Mouse (Mus musculus): ENCODE results near the gene Ostm1. TPM values are rescaled to one million over a fixed set of nuclear protein-coding genes. Genes with fewer than 3 reads are reported as not detected.

Gene Ostm1
- polyA plus RNA-seq, 1 experiment from 2014 or later: 11.9 TPM

- Histone ChIP-seq H3K9me3 (ENCODE audit: control insufficient read depth, low read depth, low read length) (no peaks in the 10 kb centered on the region), H3K4me1 (ENCODE audit: control insufficient read depth, insufficient read depth, low read length) (no peaks in the 10 kb centered on the region), H3K27ac (ENCODE audit: low read length) (no peak overlapping the region), H3K36me3 (ENCODE audit: control insufficient read depth, insufficient read depth, low read length) (no peaks in the 10 kb centered on the region), H3K9ac (replicated peaks; ENCODE audit: low read depth, low read length) (no peak overlapping the region), H3K4me2 (replicated peaks; ENCODE audit: low read depth, low read length) (no peak overlapping the region), H3K4me3 (ENCODE audit: low read depth, low read length) (no peak overlapping the region), H3K27me3 (ENCODE audit: control insufficient read depth, insufficient read depth, low read length) (peaks cover 80% of the 10 kb centered on the region)
- ATAC-seq (ENCODE audit: insufficient number of reproducible peaks, insufficient read depth, low FRiP score, low read depth): no peak
- 1% methylated on average over 20 of the region's 20 CpGs for WGBS
Measured at GRCm38 (mm10) chr10:42572567-42572966, 11.1 kb upstream of the Ostm1 start.

- WGBS: 3% methylated on average over 15 of the region's 15 CpGs
- Histone ChIP-seq H3K36me3 (ENCODE audit: control insufficient read depth, insufficient read depth, low read length) (no peaks in the 10 kb centered on the region), H3K27ac (ENCODE audit: low read length) (no peak overlapping the region), H3K4me1 (ENCODE audit: control insufficient read depth, insufficient read depth, low read length) (no peaks in the 10 kb centered on the region), H3K27me3 (ENCODE audit: control insufficient read depth, insufficient read depth, low read length) (peaks cover 81% of the 10 kb centered on the region), H3K9me3 (ENCODE audit: control insufficient read depth, low read depth, low read length) (no peaks in the 10 kb centered on the region), H3K4me3 (ENCODE audit: low read depth, low read length) (no peak overlapping the region), H3K4me2 (replicated peaks; ENCODE audit: low read depth, low read length) (no peak overlapping the region), H3K9ac (replicated peaks; ENCODE audit: low read depth, low read length) (no peak overlapping the region)
- no peak for ATAC-seq (ENCODE audit: insufficient number of reproducible peaks, insufficient read depth, low FRiP score, low read depth)
Measured at GRCm38 (mm10) chr10:42572971-42573370, 10.7 kb upstream of the Ostm1 start.

- Histone ChIP-seq H3K27me3 (ENCODE audit: control insufficient read depth, insufficient read depth, low read length) (peaks cover 86% of the 10 kb centered on the region), H3K9ac (replicated peaks; ENCODE audit: low read depth, low read length) (no peak overlapping the region), H3K36me3 (ENCODE audit: control insufficient read depth, insufficient read depth, low read length) (no peaks in the 10 kb centered on the region), H3K27ac (ENCODE audit: low read length) (no peak overlapping the region), H3K9me3 (ENCODE audit: control insufficient read depth, low read depth, low read length) (no peaks in the 10 kb centered on the region), H3K4me3 (ENCODE audit: low read depth, low read length) (no peak overlapping the region), H3K4me2 (replicated peaks; ENCODE audit: low read depth, low read length) (no peak overlapping the region), H3K4me1 (ENCODE audit: control insufficient read depth, insufficient read depth, low read length) (no peaks in the 10 kb centered on the region)
- WGBS: 1% methylated on average over 10 of the region's 10 CpGs
- no peak for ATAC-seq (ENCODE audit: insufficient number of reproducible peaks, insufficient read depth, low FRiP score, low read depth)
Measured at GRCm38 (mm10) chr10:42574639-42575038, 9.0 kb upstream of the Ostm1 start.

- H3K36me3 ChIP-seq (ENCODE audit: control insufficient read depth, insufficient read depth, low read length): no peaks in the 10 kb centered on the region
- 2% methylated on average over 15 of the region's 15 CpGs for WGBS
- peaks cover 89% of the 10 kb centered on the region for H3K27me3 ChIP-seq (ENCODE audit: control insufficient read depth, insufficient read depth, low read length)
- no peak overlapping the region for H3K9ac ChIP-seq (replicated peaks; ENCODE audit: low read depth, low read length)
- no peak overlapping the region for H3K27ac ChIP-seq (ENCODE audit: low read length)
- no peak overlapping the region for H3K4me2 ChIP-seq (replicated peaks; ENCODE audit: low read depth, low read length)
- ATAC-seq (ENCODE audit: insufficient number of reproducible peaks, insufficient read depth, low FRiP score, low read depth): no peak
- H3K9me3 ChIP-seq (ENCODE audit: control insufficient read depth, low read depth, low read length): no peaks in the 10 kb centered on the region
- no peak overlapping the region for H3K4me3 ChIP-seq (ENCODE audit: low read depth, low read length)
- 0 out of 2 replicates have a peak, but pooled peaks cover 2% of the 10 kb centered on the region for H3K4me1 ChIP-seq (ENCODE audit: control insufficient read depth, insufficient read depth, low read length)
Measured at GRCm38 (mm10) chr10:42577525-42578280, 5.9 kb upstream of the Ostm1 start.

- Histone ChIP-seq H3K4me1 (ENCODE audit: control insufficient read depth, insufficient read depth, low read length) (0 out of 2 replicates have a peak, but pooled peaks cover 2% of the 10 kb centered on the region), H3K27ac (ENCODE audit: low read length) (no peak overlapping the region), H3K4me3 (ENCODE audit: low read depth, low read length) (no peak overlapping the region), H3K36me3 (ENCODE audit: control insufficient read depth, insufficient read depth, low read length) (no peaks in the 10 kb centered on the region), H3K27me3 (ENCODE audit: control insufficient read depth, insufficient read depth, low read length) (peaks cover 89% of the 10 kb centered on the region), H3K9ac (replicated peaks; ENCODE audit: low read depth, low read length) (no peak overlapping the region), H3K9me3 (ENCODE audit: control insufficient read depth, low read depth, low read length) (no peaks in the 10 kb centered on the region), H3K4me2 (replicated peaks; ENCODE audit: low read depth, low read length) (no peak overlapping the region)
- 3% methylated on average over 15 of the region's 15 CpGs for WGBS
- no peak for ATAC-seq (ENCODE audit: insufficient number of reproducible peaks, insufficient read depth, low FRiP score, low read depth)
Measured at GRCm38 (mm10) chr10:42578281-42578675, 5.3 kb upstream of the Ostm1 start.

GRCm38 (mm10) chr10:42578698-42579474 lies 4.7 kb upstream of the Ostm1 start:
- no peak overlapping the region for H3K9ac ChIP-seq (replicated peaks; ENCODE audit: low read depth, low read length)
- H3K27ac ChIP-seq (ENCODE audit: low read length): no peak overlapping the region
- H3K9me3 ChIP-seq (ENCODE audit: control insufficient read depth, low read depth, low read length): no peaks in the 10 kb centered on the region
- 0 out of 2 replicates have a peak, but pooled peaks cover 2% of the 10 kb centered on the region for H3K4me1 ChIP-seq (ENCODE audit: control insufficient read depth, insufficient read depth, low read length)
- H3K36me3 ChIP-seq (ENCODE audit: control insufficient read depth, insufficient read depth, low read length): no peaks in the 10 kb centered on the region
- no peak for ATAC-seq (ENCODE audit: insufficient number of reproducible peaks, insufficient read depth, low FRiP score, low read depth)
- H3K27me3 ChIP-seq (ENCODE audit: control insufficient read depth, insufficient read depth, low read length): peaks cover 86% of the 10 kb centered on the region
- WGBS: 1% methylated on average over 22 of the region's 22 CpGs
- H3K4me2 ChIP-seq (replicated peaks; ENCODE audit: low read depth, low read length): no peak overlapping the region
- no peak overlapping the region for H3K4me3 ChIP-seq (ENCODE audit: low read depth, low read length)

GRCm38 (mm10) chr10:42579475-42580130 lies 4.0 kb upstream of the Ostm1 start:
- no peak overlapping the region for H3K4me2 ChIP-seq (replicated peaks; ENCODE audit: low read depth, low read length)
- no peak overlapping the region for H3K27ac ChIP-seq (ENCODE audit: low read length)
- WGBS: 1% methylated on average over 35 of the region's 41 CpGs
- peaks cover 86% of the 10 kb centered on the region for H3K27me3 ChIP-seq (ENCODE audit: control insufficient read depth, insufficient read depth, low read length)
- H3K36me3 ChIP-seq (ENCODE audit: control insufficient read depth, insufficient read depth, low read length): no peaks in the 10 kb centered on the region
- ATAC-seq (ENCODE audit: insufficient number of reproducible peaks, insufficient read depth, low FRiP score, low read depth): no peak
- H3K4me1 ChIP-seq (ENCODE audit: control insufficient read depth, insufficient read depth, low read length): 0 out of 2 replicates have a peak, but pooled peaks cover 2% of the 10 kb centered on the region
- H3K9ac ChIP-seq (replicated peaks; ENCODE audit: low read depth, low read length): no peak overlapping the region
- H3K9me3 ChIP-seq (ENCODE audit: control insufficient read depth, low read depth, low read length): no peaks in the 10 kb centered on the region
- H3K4me3 ChIP-seq (ENCODE audit: low read depth, low read length): no peak overlapping the region

GRCm38 (mm10) chr10:42580131-42580950 lies 3.3 kb upstream of the Ostm1 start:
- 1% methylated on average over 29 of the region's 29 CpGs for WGBS
- Histone ChIP-seq H3K4me2 (replicated peaks; ENCODE audit: low read depth, low read length) (no peak overlapping the region), H3K36me3 (ENCODE audit: control insufficient read depth, insufficient read depth, low read length) (no peaks in the 10 kb centered on the region), H3K4me3 (ENCODE audit: low read depth, low read length) (no peak overlapping the region), H3K9me3 (ENCODE audit: control insufficient read depth, low read depth, low read length) (no peaks in the 10 kb centered on the region), H3K9ac (replicated peaks; ENCODE audit: low read depth, low read length) (no peak overlapping the region), H3K27ac (ENCODE audit: low read length) (no peak overlapping the region), H3K27me3 (ENCODE audit: control insufficient read depth, insufficient read depth, low read length) (peaks cover 86% of the 10 kb centered on the region), H3K4me1 (ENCODE audit: control insufficient read depth, insufficient read depth, low read length) (0 out of 2 replicates have a peak, but pooled peaks cover 2% of the 10 kb centered on the region)
- no peak for ATAC-seq (ENCODE audit: insufficient number of reproducible peaks, insufficient read depth, low FRiP score, low read depth)
